Mouse (Mus musculus) kidney, postnatal 14 days (tissue): ENCODE data around the gene Wwc2.
A peak's percentile ranks its signal among the peaks of the same experiment; 100 is the strongest.

Experiments used
- DNase-seq: peaks from one replicate; pipeline ENCODE4 v3.0.0; 2022; ENCODE audit warnings: mixed read lengths

Wwc2 gene

GRCm38 (mm10) chr8:47989211-47989610, 1.5 kb downstream of the Wwc2 start:
- no peak for DNase-seq

GRCm38 (mm10) chr8:47988111-47988510, 2.6 kb downstream of the Wwc2 start:
- DNase-seq: no peak

GRCm38 (mm10) chr8:47985644-47986043, 5.1 kb downstream of the Wwc2 start:
- DNase-seq: no peak

- no peak for DNase-seq
Observed at GRCm38 (mm10) chr8:47985243-47985642, 5.5 kb downstream of the Wwc2 start.

- no peak for DNase-seq
Observed at GRCm38 (mm10) chr8:47981075-47981474, 9.6 kb downstream of the Wwc2 start.

- peak; percentile 40 for DNase-seq
Observed at GRCm38 (mm10) chr8:47979876-47980275, 10.8 kb downstream of the Wwc2 start.

- no peak for DNase-seq
Observed at GRCm38 (mm10) chr8:47978755-47979154, 12.0 kb downstream of the Wwc2 start.

- DNase-seq: no peak
Observed at GRCm38 (mm10) chr8:47974963-47975314, 15.8 kb downstream of the Wwc2 start.

GRCm38 (mm10) chr8:47974138-47974962, 16.4 kb downstream of the Wwc2 start:
- DNase-seq: peak; percentile 88

GRCm38 (mm10) chr8:47971121-47971520, 19.6 kb downstream of the Wwc2 start:
- no peak for DNase-seq

GRCm38 (mm10) chr8:47970576-47970975, 20.1 kb downstream of the Wwc2 start:
- DNase-seq: peak; percentile 83

- DNase-seq: peak; percentile 78
Observed at GRCm38 (mm10) chr8:47967045-47967920, 23.4 kb downstream of the Wwc2 start.

- no peak for DNase-seq
Observed at GRCm38 (mm10) chr8:47962484-47962883, 28.2 kb downstream of the Wwc2 start.

GRCm38 (mm10) chr8:47962005-47962404, 28.7 kb downstream of the Wwc2 start:
- peak; percentile 87 for DNase-seq

GRCm38 (mm10) chr8:47957560-47957959, 33.2 kb downstream of the Wwc2 start:
- DNase-seq: no peak

GRCm38 (mm10) chr8:47951380-47951932, 39.3 kb downstream of the Wwc2 start:
- no peak for DNase-seq

GRCm38 (mm10) chr8:47948836-47949235, 41.9 kb downstream of the Wwc2 start:
- no peak for DNase-seq

- DNase-seq: no peak
Observed at GRCm38 (mm10) chr8:47947672-47948618, 42.8 kb downstream of the Wwc2 start.

GRCm38 (mm10) chr8:47943049-47943448, 47.7 kb downstream of the Wwc2 start:
- peak; percentile 43 for DNase-seq

GRCm38 (mm10) chr8:47941028-47941427, 49.7 kb downstream of the Wwc2 start:
- peak; percentile 63 for DNase-seq

GRCm38 (mm10) chr8:47939933-47940870, 50.5 kb downstream of the Wwc2 start:
- no peak for DNase-seq
